Mouse (Mus musculus): ENCODE data around the gene Cyp2w1.

Gene Cyp2w1

DNA sequence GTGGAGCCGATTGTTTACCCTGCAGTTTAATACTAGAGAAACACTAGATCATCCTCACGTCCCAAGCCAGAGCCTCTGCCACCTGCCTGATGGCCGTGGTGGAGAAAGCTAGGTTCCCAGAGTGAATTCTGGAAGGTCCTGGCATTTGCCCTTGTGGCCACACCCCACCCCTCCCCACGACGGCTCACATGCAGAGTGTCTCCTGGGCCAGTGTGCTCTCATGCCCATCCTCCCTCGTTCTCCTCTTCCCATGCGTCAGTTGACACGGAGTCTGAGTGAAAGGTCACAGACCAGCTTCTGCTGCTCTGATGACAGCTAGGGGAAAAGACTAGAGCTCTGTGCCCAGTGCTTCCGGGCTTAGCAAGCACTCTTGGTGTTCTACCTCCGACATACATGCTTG is 32.1 kb downstream of the Cyp2w1 start:
- no peak for DNase-seq (ENCODE audit: low read depth)

GRCm38 (mm10) chr5:139386047-139386446 is 33.6 kb downstream of the Cyp2w1 start:
- no peak for DNase-seq (ENCODE audit: low read depth)

- no peak for DNase-seq (ENCODE audit: low read depth)
These were observed 35.1 kb downstream of the Cyp2w1 start for GRCm38 (mm10) chr5:139387329-139388194.

GRCm38 (mm10) chr5:139388195-139388570 is 35.8 kb downstream of the Cyp2w1 start:
- DNase-seq (ENCODE audit: low read depth), result no peak

GRCm38 (mm10) chr5:139388694-139389675 is 36.6 kb downstream of the Cyp2w1 start:
- DNase-seq (ENCODE audit: low read depth), result peak; percentile 77

DNA sequence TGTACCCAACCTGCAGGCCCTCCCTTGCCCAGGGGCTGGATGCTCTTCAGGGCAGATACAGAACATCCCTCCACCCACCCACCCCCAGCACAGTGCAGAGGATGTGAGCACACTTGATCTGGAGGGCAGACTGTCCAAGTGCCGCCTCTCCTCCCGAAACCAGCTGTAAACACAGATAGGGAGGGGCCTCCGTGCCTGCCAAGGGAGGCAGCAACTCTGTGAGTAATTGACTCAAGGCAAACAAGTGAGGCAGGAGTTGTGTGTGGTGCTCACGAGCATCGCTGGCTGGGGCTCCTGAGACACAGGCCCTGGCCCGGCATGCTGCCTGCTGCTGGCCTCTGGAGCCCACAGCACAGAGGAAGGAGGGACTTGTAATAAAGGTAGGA is 37.3 kb downstream of the Cyp2w1 start:
- peak; percentile 80 for DNase-seq (ENCODE audit: low read depth)

DNA sequence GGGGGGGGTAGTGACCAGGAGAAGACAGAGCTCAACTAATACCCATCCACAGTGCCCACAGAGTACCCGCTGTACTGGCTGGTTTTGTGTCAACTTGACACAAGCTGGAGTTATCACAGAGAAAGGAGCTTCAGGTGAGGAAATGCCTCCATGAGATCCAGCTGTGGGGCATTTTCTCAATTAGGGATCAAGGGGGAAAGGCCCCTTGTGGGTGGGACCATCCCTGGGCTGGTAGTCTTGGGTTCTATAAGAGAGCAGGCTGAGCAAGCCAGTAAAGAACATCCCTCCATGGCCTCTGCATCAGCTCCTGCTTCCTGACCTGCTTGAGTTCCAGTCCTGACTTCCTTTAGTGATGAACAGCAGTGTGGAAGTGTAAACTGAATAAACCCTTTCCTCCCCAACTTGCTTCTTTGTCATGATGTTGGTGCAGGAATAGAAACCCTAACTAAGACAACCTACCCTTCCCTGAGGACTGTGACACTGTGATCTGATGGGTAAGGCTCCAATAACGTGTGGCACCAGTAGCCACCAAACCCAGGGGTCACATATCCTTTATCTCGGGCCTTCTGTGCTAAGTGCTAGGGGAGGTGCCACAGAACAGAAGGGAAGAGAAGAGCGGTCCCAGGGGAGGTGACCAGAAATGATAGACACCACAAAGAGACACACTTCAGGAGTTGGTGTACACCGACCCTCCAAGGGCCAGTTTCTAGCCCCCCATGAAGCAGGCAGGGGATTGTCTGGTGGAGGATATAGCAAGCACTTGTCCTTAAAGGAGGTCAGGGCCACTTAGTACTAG is 38.1 kb downstream of the Cyp2w1 start:
- DNase-seq (ENCODE audit: low read depth), result peak; percentile 54

GRCm38 (mm10) chr5:139391309-139391990 is 39.0 kb downstream of the Cyp2w1 start:
- DNase-seq (ENCODE audit: low read depth), result no peak

- DNase-seq (ENCODE audit: low read depth), result no peak
These were observed 40.1 kb downstream of the Cyp2w1 start for GRCm38 (mm10) chr5:139392219-139393196.

GRCm38 (mm10) chr5:139393197-139393588 is 40.8 kb downstream of the Cyp2w1 start:
- no peak for DNase-seq (ENCODE audit: low read depth)

DNA sequence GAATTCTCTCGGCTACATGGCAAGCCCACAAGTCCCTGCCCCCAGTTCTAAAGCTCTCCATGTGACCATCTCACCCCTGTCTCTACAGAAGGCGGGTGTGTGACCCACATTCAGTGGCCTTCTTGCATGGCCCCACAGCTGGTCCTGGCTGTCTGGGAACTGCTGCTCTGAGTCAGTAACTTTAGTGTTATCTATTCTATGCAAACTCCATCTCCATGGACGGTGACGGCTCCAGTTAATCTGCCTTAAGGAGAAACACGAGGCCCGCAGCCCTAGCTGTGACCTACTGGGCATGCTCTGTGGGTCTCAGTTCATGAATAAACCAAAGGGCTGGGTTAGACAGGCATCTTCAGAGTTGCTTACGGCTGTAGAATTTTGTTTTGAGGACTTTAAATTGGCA is 42.0 kb downstream of the Cyp2w1 start:
- DNase-seq (ENCODE audit: low read depth), result no peak

GRCm38 (mm10) chr5:139395528-139395927 is 43.1 kb downstream of the Cyp2w1 start:
- no peak for DNase-seq (ENCODE audit: low read depth)

- no peak for DNase-seq (ENCODE audit: low read depth)
These were observed 45.0 kb downstream of the Cyp2w1 start for GRCm38 (mm10) chr5:139397359-139397916.

GRCm38 (mm10) chr5:139397959-139398753 is 45.7 kb downstream of the Cyp2w1 start:
- DNase-seq (ENCODE audit: low read depth), result peak; percentile 97

DNA sequence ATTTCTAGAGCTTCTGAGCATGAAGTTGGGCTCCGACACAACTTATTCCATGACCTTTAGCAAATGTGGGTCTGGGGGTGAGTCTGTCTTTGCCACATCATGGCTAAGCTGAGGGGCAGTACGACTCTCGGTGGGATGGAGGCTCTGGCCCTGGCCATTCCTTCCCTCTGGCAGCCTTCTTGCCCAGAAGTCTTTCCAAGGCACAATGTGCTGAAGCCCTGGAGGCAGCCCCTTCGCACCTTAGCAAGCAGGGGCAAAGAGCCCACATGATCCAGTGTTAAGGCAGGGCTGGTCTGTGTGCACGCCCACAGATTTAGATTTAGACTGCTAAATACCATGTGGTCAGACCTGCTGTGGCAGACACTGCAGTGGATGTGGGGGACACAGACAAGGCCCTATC is 46.4 kb downstream of the Cyp2w1 start:
- DNase-seq (ENCODE audit: low read depth), result no peak

GRCm38 (mm10) chr5:139399991-139400390 is 47.6 kb downstream of the Cyp2w1 start:
- DNase-seq (ENCODE audit: low read depth), result no peak

DNA sequence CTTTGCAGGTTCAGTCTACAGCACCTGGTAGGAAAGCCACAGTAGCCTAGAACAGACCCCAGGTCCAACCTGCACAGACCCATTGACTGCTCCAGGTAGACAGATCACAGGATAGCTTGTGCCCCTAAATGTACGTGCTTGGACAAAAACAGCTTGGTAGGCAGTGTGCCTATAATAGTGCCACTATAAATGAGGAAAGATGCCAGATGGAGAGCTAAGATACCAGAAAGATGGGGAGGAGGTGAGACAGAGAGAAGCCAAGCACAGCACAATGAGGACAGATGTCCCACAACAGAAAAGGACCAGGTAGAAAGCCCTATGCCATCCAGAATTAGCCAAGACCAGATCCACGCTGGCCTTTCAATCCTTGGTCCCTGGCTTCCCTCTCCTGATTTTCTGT is 49.7 kb downstream of the Cyp2w1 start:
- DNase-seq (ENCODE audit: low read depth), result no peak

DNA sequence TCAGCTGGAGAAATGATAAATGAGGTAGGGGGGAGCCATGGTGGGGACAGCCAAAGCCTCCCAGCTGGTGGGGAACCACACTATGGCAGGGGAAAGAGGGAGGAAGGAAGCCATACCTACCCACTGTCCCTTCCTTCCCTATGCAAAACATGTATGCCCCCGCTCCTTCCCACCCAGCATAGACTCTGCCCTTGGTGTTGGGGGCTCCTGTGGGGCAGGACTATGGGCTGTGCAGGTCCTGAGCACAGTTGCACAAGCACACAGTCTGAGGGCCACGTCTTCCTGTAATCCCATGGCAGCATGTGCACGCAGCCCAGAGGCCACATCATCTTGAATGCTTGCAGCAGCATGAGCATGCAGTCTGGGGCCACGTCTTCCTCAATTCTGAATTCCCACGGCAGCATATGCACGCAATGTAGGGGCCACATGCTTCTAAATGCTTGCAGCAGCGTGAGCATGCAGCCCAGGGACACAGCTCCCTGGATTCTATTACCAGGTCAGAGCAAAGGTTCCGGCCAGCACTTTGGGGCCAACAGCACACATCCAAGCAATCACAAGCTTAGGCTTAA is 51.4 kb downstream of the Cyp2w1 start:
- DNase-seq (ENCODE audit: low read depth), result no peak

Measured in c-Kit-positive CD71-positive TER-119-negative erythroid progenitor cells, embryonic 14.5 days (primary cell).